Mouse (Mus musculus): ENCODE data around the gene Kif1b. TPM values are rescaled to one million over a fixed set of nuclear protein-coding genes. Genes with fewer than 3 reads are reported as not detected.
"Not testable (repeated sequence)": the region's sequence is repeated elsewhere in the genome, so short reads cannot be mapped to it uniquely, and the experiment has no call there.

The Kif1b gene
- polyA plus RNA-seq, 2 experiments: 3.6 to 4.6 TPM

DNA sequence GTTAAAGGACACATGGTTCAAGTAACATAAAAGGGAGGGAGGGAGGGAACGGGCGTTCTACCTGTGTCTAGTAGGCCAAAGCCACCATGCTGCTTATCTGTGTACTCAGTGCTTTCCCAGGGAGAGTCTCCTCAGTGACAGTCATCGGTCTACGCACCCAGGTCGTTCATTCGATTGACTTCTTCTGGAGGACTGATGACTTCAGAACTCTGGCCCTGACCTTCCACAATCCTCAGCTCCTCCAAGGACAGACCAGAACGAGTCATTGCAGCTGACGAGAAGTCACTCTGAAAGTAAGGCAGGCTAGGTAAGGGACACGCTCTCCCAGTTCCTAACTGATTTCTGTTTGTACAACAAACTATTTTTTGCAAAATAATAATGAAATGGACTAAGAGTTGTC lies 94.0 kb downstream of the Kif1b start:
- DNase-seq (ENCODE audit: low read depth in 3 of 3, low spot score in 3 of 3): no peak
- Histone ChIP-seq H3K4me3 (ENCODE audit: insufficient read depth in 1 of 2, low read depth in 2 of 2, low read length in 2 of 2) (no peak overlapping the region), H3K4me1 (replicated peaks; ENCODE audit: control insufficient read depth in 2 of 2, insufficient read depth in 2 of 2, low read length in 1 of 2) (no peaks in the 10 kb centered on the region), H3K27ac (no peak overlapping the region), H3K9me3 (ENCODE audit: control insufficient read depth, low read length) (no peaks in the 10 kb centered on the region), H3K9ac (replicated peaks) (no peak overlapping the region), H3K27me3 (ENCODE audit: control insufficient read depth, insufficient read depth, low read length) (no peaks in the 10 kb centered on the region), H3K4me2 (ENCODE audit: low read depth) (no peak overlapping the region), H3K36me3 (replicated peaks; ENCODE audit: control insufficient read depth, insufficient read depth, low read depth) (no peaks in the 10 kb centered on the region; the same call in 1 of the 2 replicates)
- TF ChIP-seq EP300 (IDR thresholded peaks at IDR 0.05; ENCODE audit: low read depth): no peak
- TF ChIP-seq CTCF (IDR thresholded peaks at IDR 0.05; ENCODE audit: low read depth): no peak
- no peak for ATAC-seq (ENCODE audit: insufficient read depth)
- 79% methylated on average over 9 of the region's 9 CpGs for WGBS (ENCODE audit: insufficient replicate concordance)

- not testable (repeated sequence) for H3K4me3 ChIP-seq (ENCODE audit: insufficient read depth in 1 of 2, low read depth in 2 of 2, low read length in 2 of 2); H3K9ac ChIP-seq (replicated peaks); H3K36me3 ChIP-seq (replicated peaks; ENCODE audit: control insufficient read depth, insufficient read depth, low read depth); DNase-seq (ENCODE audit: low read depth in 3 of 3, low spot score in 3 of 3); H3K27ac ChIP-seq; H3K27me3 ChIP-seq (ENCODE audit: control insufficient read depth, insufficient read depth, low read length); H3K4me2 ChIP-seq (ENCODE audit: low read depth); H3K4me1 ChIP-seq (replicated peaks; ENCODE audit: control insufficient read depth in 2 of 2, insufficient read depth in 2 of 2, low read length in 1 of 2); ATAC-seq (ENCODE audit: insufficient read depth); H3K9me3 ChIP-seq (ENCODE audit: control insufficient read depth, low read length)
- 80% methylated on average over 6 of the region's 6 CpGs for WGBS (ENCODE audit: insufficient replicate concordance)
Measured at GRCm38 (mm10) chr4:149211441-149211840, 96.1 kb downstream of the Kif1b start.

DNA sequence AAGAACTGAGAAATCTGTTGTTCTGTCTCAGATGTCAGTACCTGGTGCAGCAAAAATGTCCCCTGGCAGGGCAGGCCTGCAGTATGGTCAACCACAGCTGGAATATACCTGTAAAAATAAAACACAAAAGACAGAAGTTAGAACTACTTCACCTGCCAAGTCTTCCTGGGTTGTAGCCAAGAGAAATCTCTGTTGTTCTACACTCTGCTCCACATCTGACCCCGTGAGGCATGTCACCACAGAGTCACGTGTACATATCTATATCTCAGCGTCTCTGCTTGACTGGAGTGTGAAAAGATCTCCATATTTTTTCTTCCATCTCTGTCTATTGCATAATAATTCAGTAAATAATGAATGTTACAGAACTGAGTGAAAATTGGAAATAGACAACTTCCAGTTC lies 105.0 kb downstream of the Kif1b start:
- Histone ChIP-seq H3K36me3 (replicated peaks; ENCODE audit: control insufficient read depth, insufficient read depth, low read depth) (no peaks in the 10 kb centered on the region), H3K4me3 (ENCODE audit: insufficient read depth in 1 of 2, low read depth in 2 of 2, low read length in 2 of 2) (no peak overlapping the region), H3K9ac (replicated peaks) (no peak overlapping the region), H3K9me3 (ENCODE audit: control insufficient read depth, low read length) (no peaks in the 10 kb centered on the region), H3K27me3 (ENCODE audit: control insufficient read depth, insufficient read depth, low read length) (no peaks in the 10 kb centered on the region), H3K4me1 (replicated peaks; ENCODE audit: control insufficient read depth in 2 of 2, insufficient read depth in 2 of 2, low read length in 1 of 2) (no peaks in the 10 kb centered on the region), H3K27ac (no peak overlapping the region), H3K4me2 (ENCODE audit: low read depth) (no peak overlapping the region)
- TF ChIP-seq EP300 (IDR thresholded peaks at IDR 0.05; ENCODE audit: low read depth) (no peak), CTCF (IDR thresholded peaks at IDR 0.05; ENCODE audit: low read depth) (no peak)
- 69% methylated on average over 3 of the region's 3 CpGs for WGBS (ENCODE audit: insufficient replicate concordance)
- ATAC-seq (ENCODE audit: insufficient read depth) (no peak), DNase-seq (ENCODE audit: low read depth in 3 of 3, low spot score in 3 of 3) (no peak)

DNA sequence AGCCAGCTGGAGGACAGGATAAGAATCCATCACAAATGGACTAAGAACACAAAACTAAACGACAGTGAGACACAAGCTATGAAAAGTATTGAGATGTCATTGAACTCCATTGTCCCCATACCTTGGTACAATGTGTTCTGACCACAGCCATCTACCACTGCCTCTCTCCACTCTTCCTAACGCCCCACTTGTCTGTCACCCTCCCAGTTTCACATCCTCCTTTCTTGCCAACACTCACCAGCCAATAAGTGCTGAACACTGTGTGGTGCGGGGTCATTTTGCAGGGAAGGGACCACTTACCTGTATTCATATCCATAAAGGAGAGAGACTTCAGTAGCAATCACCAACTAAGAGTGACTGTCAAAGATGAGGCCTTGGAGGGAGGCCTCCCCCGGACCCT lies 106.4 kb downstream of the Kif1b start:
- TF ChIP-seq EP300 (IDR thresholded peaks at IDR 0.05; ENCODE audit: low read depth) (no peak), CTCF (IDR thresholded peaks at IDR 0.05; ENCODE audit: low read depth) (no peak)
- Histone ChIP-seq H3K27ac (no peak overlapping the region), H3K9ac (replicated peaks) (no peak overlapping the region), H3K4me2 (ENCODE audit: low read depth) (no peak overlapping the region), H3K27me3 (ENCODE audit: control insufficient read depth, insufficient read depth, low read length) (no peaks in the 10 kb centered on the region), H3K36me3 (replicated peaks; ENCODE audit: control insufficient read depth, insufficient read depth, low read depth) (no peaks in the 10 kb centered on the region), H3K4me3 (ENCODE audit: insufficient read depth in 1 of 2, low read depth in 2 of 2, low read length in 2 of 2) (no peak overlapping the region), H3K4me1 (replicated peaks; ENCODE audit: control insufficient read depth in 2 of 2, insufficient read depth in 2 of 2, low read length in 1 of 2) (no peaks in the 10 kb centered on the region), H3K9me3 (ENCODE audit: control insufficient read depth, low read length) (no peaks in the 10 kb centered on the region)
- DNase-seq (ENCODE audit: low read depth in 3 of 3, low spot score in 3 of 3): no peak
- 60% methylated on average over 4 of the region's 4 CpGs for whole genome bisulfite sequencing (ENCODE audit: insufficient replicate concordance)
- no peak for ATAC-seq (ENCODE audit: insufficient read depth)

GRCm38 (mm10) chr4:149197180-149197579 lies 110.3 kb downstream of the Kif1b start:
- Histone ChIP-seq H3K4me2 (ENCODE audit: low read depth) (no peak overlapping the region), H3K4me3 (ENCODE audit: insufficient read depth in 1 of 2, low read depth in 2 of 2, low read length in 2 of 2) (no peak overlapping the region), H3K9ac (replicated peaks) (no peak overlapping the region), H3K4me1 (replicated peaks; ENCODE audit: control insufficient read depth in 2 of 2, insufficient read depth in 2 of 2, low read length in 1 of 2) (no peaks in the 10 kb centered on the region), H3K36me3 (replicated peaks; ENCODE audit: control insufficient read depth, insufficient read depth, low read depth) (no peaks in the 10 kb centered on the region), H3K9me3 (ENCODE audit: control insufficient read depth, low read length) (no peaks in the 10 kb centered on the region), H3K27ac (no peak overlapping the region), H3K27me3 (ENCODE audit: control insufficient read depth, insufficient read depth, low read length) (no peaks in the 10 kb centered on the region)
- TF ChIP-seq EP300 (IDR thresholded peaks at IDR 0.05; ENCODE audit: low read depth) (no peak), CTCF (IDR thresholded peaks at IDR 0.05; ENCODE audit: low read depth) (no peak)
- 21% methylated on average over 1 of the region's 1 CpGs for WGBS (ENCODE audit: insufficient replicate concordance)
- ATAC-seq (ENCODE audit: insufficient read depth) (no peak), DNase-seq (ENCODE audit: low read depth in 3 of 3, low spot score in 3 of 3) (no peak)

DNA sequence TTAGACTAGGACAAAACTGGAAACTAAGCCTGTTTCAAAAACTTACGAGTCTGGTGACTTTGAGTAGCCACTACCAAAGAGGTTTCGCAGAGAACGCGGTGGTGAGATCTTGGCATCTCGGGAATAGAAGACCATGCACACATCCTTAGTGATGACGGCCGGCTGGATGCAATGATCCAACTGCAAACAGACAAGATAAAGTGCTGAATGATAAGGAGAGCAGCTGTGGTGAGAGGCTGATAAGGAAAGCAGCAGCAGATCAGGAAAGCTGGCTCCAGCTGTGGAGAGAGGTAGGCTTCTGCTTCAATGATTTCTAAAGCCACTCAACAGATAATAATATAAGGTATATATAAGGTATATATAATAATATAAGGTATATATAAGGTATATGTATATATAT lies 116.4 kb downstream of the Kif1b start:
- DNase-seq (ENCODE audit: low read depth in 3 of 3, low spot score in 3 of 3): no peak
- no peak overlapping the region for H3K4me3 ChIP-seq (ENCODE audit: insufficient read depth in 1 of 2, low read depth in 2 of 2, low read length in 2 of 2)
- 62% methylated on average over 7 of the region's 7 CpGs for WGBS (ENCODE audit: insufficient replicate concordance)
- no peaks in the 10 kb centered on the region for H3K9me3 ChIP-seq (ENCODE audit: control insufficient read depth, low read length)
- no peaks in the 10 kb centered on the region for H3K36me3 ChIP-seq (replicated peaks; ENCODE audit: control insufficient read depth, insufficient read depth, low read depth)
- H3K27me3 ChIP-seq (ENCODE audit: control insufficient read depth, insufficient read depth, low read length): no peaks in the 10 kb centered on the region
- no peak overlapping the region for H3K9ac ChIP-seq (replicated peaks)
- ATAC-seq (ENCODE audit: insufficient read depth): no peak
- H3K4me1 ChIP-seq (replicated peaks; ENCODE audit: control insufficient read depth in 2 of 2, insufficient read depth in 2 of 2, low read length in 1 of 2): no peaks in the 10 kb centered on the region
- H3K27ac ChIP-seq: no peak overlapping the region
- H3K4me2 ChIP-seq (ENCODE audit: low read depth): no peak overlapping the region
- TF ChIP-seq EP300 (IDR thresholded peaks at IDR 0.05; ENCODE audit: low read depth) (no peak), CTCF (IDR thresholded peaks at IDR 0.05; ENCODE audit: low read depth) (no peak)

Data from liver, embryonic 14.5 days (tissue).